Mouse (Mus musculus) cortical plate, adult 2 months (tissue): Measurements from ENCODE around the gene Mrpl40.

Experiments used
- CTCF ChIP-seq: fragments of 200-500 bp; IDR thresholded peaks from 2 replicates; pipeline ENCODE4 v1.5.1; 2011; ENCODE audit warnings: mild to moderate bottlenecking, control low read depth, low read length; ENCODE audit not compliant: insufficient read depth; ENCODE audit errors: extremely low read depth
- POLR2A ChIP-seq: fragments of 200-500 bp; IDR thresholded peaks from 2 replicates; pipeline ENCODE4 v1.6.1; 2011; ENCODE audit warnings: mild to moderate bottlenecking, low read length, control low read depth; ENCODE audit not compliant: insufficient read depth; ENCODE audit errors: extremely low read depth

DNA sequence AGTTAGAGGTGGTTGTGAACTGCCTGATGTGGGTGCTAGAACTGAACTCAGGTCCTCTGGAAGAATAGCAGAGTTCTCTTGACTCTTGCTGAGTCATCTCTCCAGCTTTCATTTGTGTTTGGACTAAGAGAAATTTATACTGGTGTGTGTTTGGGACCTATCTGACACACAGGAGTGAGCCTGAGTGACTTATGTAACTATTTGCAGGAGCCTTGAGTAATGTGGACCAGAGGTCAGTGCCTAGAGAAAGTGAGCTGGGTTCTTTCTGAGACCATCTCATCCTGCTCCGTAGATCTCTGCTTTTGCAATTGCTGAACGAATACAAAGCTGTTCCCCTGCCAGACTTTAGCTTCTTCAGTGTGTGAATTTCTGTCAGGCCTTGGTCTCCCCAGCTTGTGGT, 45.1 kb upstream of the Mrpl40 start:
- no peak for TF ChIP-seq CTCF
- no peak for TF ChIP-seq POLR2A
